Mouse (Mus musculus) neural tube, embryonic 13.5 days (tissue): Measurements from ENCODE around the gene Myo1b. TPM values are rescaled to one million over a fixed set of nuclear protein-coding genes. Genes with fewer than 3 reads are reported as not detected.

Experiments used
- ATAC-seq: fragments of 200-750 bp; cut with Nextera tagmentation; 2 replicates; pipeline ENCODE4 v1.8.0; 2017; ENCODE audit warnings: low read depth, mild to moderate bottlenecking, moderate TSS enrichment, moderate library complexity
- H3K27ac ChIP-seq: fragments of 300-500 bp; sonication (generic); replicated peaks from 2 replicates; pipeline ENCODE4 v1.5.1; 2015; ENCODE audit warnings: moderate library complexity, mild to moderate bottlenecking, inconsistent platforms
- H3K27me3 ChIP-seq: fragments of 300-500 bp; sonication (generic); 2 replicates; pipeline ENCODE4 v1.6.1; 2015; ENCODE audit warnings: mild to moderate bottlenecking, inconsistent platforms
- H3K36me3 ChIP-seq: fragments of 300-500 bp; sonication (generic); 2 replicates; pipeline ENCODE4 v1.6.1; 2015; ENCODE audit warnings: mild to moderate bottlenecking, inconsistent platforms
- H3K4me1 ChIP-seq: fragments of 300-500 bp; sonication (generic); replicated peaks from 2 replicates; pipeline ENCODE4 v1.6.1; 2015; ENCODE audit warnings: inconsistent platforms
- H3K4me2 ChIP-seq: fragments of 300-500 bp; sonication (generic); 2 replicates; pipeline ENCODE4 v1.6.1; 2015; ENCODE audit warnings: inconsistent platforms, mild to moderate bottlenecking, moderate library complexity
- H3K4me3 ChIP-seq: fragments of 300-500 bp; sonication (generic); 2 replicates; pipeline ENCODE4 v1.5.1; 2015; ENCODE audit warnings: mild to moderate bottlenecking, inconsistent platforms
- H3K9ac ChIP-seq: fragments of 300-500 bp; sonication (generic); 2 replicates; pipeline ENCODE4 v1.6.1; 2015; ENCODE audit warnings: moderate library complexity, mild to moderate bottlenecking, inconsistent platforms
- H3K9me3 ChIP-seq: fragments of 300-500 bp; sonication (generic); 2 replicates; pipeline ENCODE4 v1.6.1; 2016; ENCODE audit warnings: inconsistent platforms
- WGBS: fragments of 180-500 bp; shearing (Covaris S2); methylation state at CpG from one replicate; pipeline ENCODE4 v1.1.7; 2015; 5-methylcytosine and 5-hydroxymethylcytosine counted together
- polyA plus RNA-seq: library from polyadenylated mRNA; unstranded; fragments of >200 nt; fragmentation: Nextera tagmentation; extraction: Ambion mirVana; gene quantifications from 2 replicates; pipeline ENCODE4 v1.2.1, GENCODE M21; 2015

The Myo1b gene
- polyA plus RNA-seq, 1 experiment from 2014 or later = 79.3 TPM

DNA sequence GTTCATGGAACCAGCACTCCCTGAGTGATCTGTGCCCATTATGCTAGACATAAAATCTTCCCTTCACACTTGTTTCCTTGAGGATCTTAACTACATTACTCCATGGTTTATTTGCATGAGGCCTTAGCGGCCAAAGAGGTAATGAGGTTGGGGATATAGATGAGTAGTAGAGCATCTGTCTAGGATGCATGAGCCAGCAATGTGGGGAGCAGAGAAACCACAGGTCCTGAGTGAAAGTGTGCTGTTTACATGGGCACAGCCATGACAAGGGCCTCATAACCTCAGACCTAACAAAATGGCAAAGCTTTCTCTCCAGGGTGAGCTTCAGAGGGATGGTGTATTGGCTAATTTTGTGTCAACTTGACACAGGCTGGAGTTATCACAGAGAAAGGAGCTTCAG is 186.5 kb downstream of the Myo1b start:
- WGBS = 85% methylated on average over 1 of the region's 1 CpGs
- Histone ChIP-seq H3K4me2 (no peak overlapping the region), H3K9ac (no peak overlapping the region), H3K27me3 (no peaks in the 10 kb centered on the region), H3K27ac (no peak overlapping the region), H3K9me3 (peaks cover 6% of the 10 kb centered on the region), H3K36me3 (no peaks in the 10 kb centered on the region), H3K4me1 (no peaks in the 10 kb centered on the region), H3K4me3 (no peak overlapping the region)
- ATAC-seq = no peak

- Histone ChIP-seq H3K9me3 (peaks cover 6% of the 10 kb centered on the region), H3K9ac (no peak overlapping the region), H3K4me2 (no peak overlapping the region), H3K27ac (no peak overlapping the region), H3K27me3 (no peaks in the 10 kb centered on the region), H3K4me1 (no peaks in the 10 kb centered on the region), H3K36me3 (no peaks in the 10 kb centered on the region), H3K4me3 (no peak overlapping the region)
- WGBS = 77% methylated on average over 4 of the region's 4 CpGs
- ATAC-seq = no peak
Observed at GRCm38 (mm10) chr1:51728816-51729215, 187.1 kb downstream of the Myo1b start.

GRCm38 (mm10) chr1:51719897-51720673 is 195.8 kb downstream of the Myo1b start:
- no peak for ATAC-seq

GRCm38 (mm10) chr1:51710831-51711230 is 205.0 kb downstream of the Myo1b start:
- H3K4me2 ChIP-seq = no peak overlapping the region
- H3K27me3 ChIP-seq = no peaks in the 10 kb centered on the region
- WGBS = 82% methylated on average over 2 of the region's 2 CpGs
- H3K9ac ChIP-seq = no peak overlapping the region
- H3K4me3 ChIP-seq = no peak overlapping the region
- no peak for ATAC-seq
- no peaks in the 10 kb centered on the region for H3K36me3 ChIP-seq
- no peaks in the 10 kb centered on the region for H3K9me3 ChIP-seq
- no peaks in the 10 kb centered on the region for H3K4me1 ChIP-seq
- H3K27ac ChIP-seq = no peak overlapping the region

More at GRCm38 (mm10) chr1:51719897-51720673, 195.8 kb downstream of the Myo1b start:
- Histone ChIP-seq H3K9me3 (no peaks in the 10 kb centered on the region), H3K4me3 (no peak overlapping the region), H3K27me3 (no peaks in the 10 kb centered on the region), H3K36me3 (no peaks in the 10 kb centered on the region), H3K4me2 (no peak overlapping the region), H3K9ac (no peak overlapping the region), H3K4me1 (0 out of 2 replicates have a peak, but pooled peaks cover 5% of the 10 kb centered on the region), H3K27ac (no peak overlapping the region)
- WGBS = 69% methylated on average over 9 of the region's 9 CpGs

- H3K27ac ChIP-seq = no peak overlapping the region
- H3K36me3 ChIP-seq = no peaks in the 10 kb centered on the region
- H3K9ac ChIP-seq = no peak overlapping the region
- no peak overlapping the region for H3K4me2 ChIP-seq
- no peaks in the 10 kb centered on the region for H3K27me3 ChIP-seq
- 81% methylated on average over 3 of the region's 3 CpGs for WGBS
- no peak overlapping the region for H3K4me3 ChIP-seq
- H3K9me3 ChIP-seq = no peaks in the 10 kb centered on the region
- H3K4me1 ChIP-seq = no peaks in the 10 kb centered on the region
- no peak for ATAC-seq
Observed at GRCm38 (mm10) chr1:51706106-51706505, 209.8 kb downstream of the Myo1b start.

- Histone ChIP-seq H3K9ac (no peak overlapping the region), H3K9me3 (no peaks in the 10 kb centered on the region), H3K4me2 (no peak overlapping the region), H3K36me3 (no peaks in the 10 kb centered on the region), H3K27ac (no peak overlapping the region), H3K27me3 (no peaks in the 10 kb centered on the region), H3K4me3 (no peak overlapping the region), H3K4me1 (no peaks in the 10 kb centered on the region)
- WGBS = 84% methylated on average over 4 of the region's 4 CpGs
- no peak for ATAC-seq
Observed at GRCm38 (mm10) chr1:51704610-51705009, 211.3 kb downstream of the Myo1b start.

Other genes with a start within 250 kb of the Myo1b start
- 0.57 and 0.70 TPM in 2 replicates for gene Stat4, start 71.1 kb upstream of the Myo1b start, polyA plus RNA-seq
- gene Stat1, start 203.4 kb upstream of the Myo1b start, polyA plus RNA-seq = 15.0 and 21.1 TPM in 2 replicates